Mouse (Mus musculus) brain, embryonic 14.5 days (tissue): ENCODE measurements at regions not wholly inside any gene's neighbourhood (a gene's known extent, or its start where the extent isn't known, plus 50 kb on each side); places are given as distances from the start of the nearest gene placed in this dataset.

ENCODE experiments used
- CTCF ChIP-seq: fragments of 200-500 bp; IDR thresholded peaks from 2 replicates; pipeline ENCODE4 v1.5.1; 2012; ENCODE audit warnings: inconsistent platforms, mild to moderate bottlenecking, moderate library complexity, borderline replicate concordance; ENCODE audit not compliant: insufficient read depth, insufficient read length; ENCODE audit errors: extremely low read depth
- POLR2A ChIP-seq: fragments of 200-500 bp; IDR thresholded peaks from 2 replicates; pipeline ENCODE4 v1.6.1; 2012; ENCODE audit warnings: mild to moderate bottlenecking, inconsistent platforms, borderline replicate concordance; ENCODE audit not compliant: poor library complexity, insufficient read depth, insufficient read length, severe bottlenecking; ENCODE audit errors: extremely low read depth

DNA sequence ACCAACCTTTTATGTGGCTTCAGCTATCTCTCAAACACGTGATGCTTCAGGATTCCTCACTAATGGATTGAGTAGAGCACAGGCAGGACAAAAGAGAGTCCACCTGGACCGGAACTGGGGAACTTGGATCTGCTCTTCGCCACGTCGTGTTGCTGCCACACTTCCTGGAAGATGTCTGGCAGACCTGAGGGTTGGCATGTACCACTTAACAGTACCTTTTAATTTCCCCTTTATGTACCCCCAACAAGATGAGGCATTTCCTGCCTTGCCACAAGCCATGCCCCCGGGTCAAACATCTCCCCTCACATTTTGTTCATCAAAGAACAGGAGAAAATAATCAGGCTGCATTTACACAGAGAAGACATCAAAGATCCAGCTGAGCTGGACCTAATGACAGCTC lies 77.6 kb upstream of the Cdkn3 start:
- TF ChIP-seq CTCF (no peak), POLR2A (no peak)
